15 mouse cellular contexts compared by ENCODE assay signal in genomic region chr1:152553912-152554547, GRCm38 (mm10).
DNase-seq lines count a peak whose midpoint lies in the region; ATAC-seq lines count a peak whose summit lies in the region.
"Had no signal": no experiment of that assay in that cellular context is flagged by ENCODE, and none has a peak within 500 bp of the region (broad histone marks: within the 10 kb centered on the region; RNA-seq: fewer than 3 reads in every experiment).

No protein-coding gene starts in this region.

- H3K36me3 ChIP-seq in embryonic facial prominence, embryonic 13.5 days, result peaks cover 16% of the 10 kb centered on the region
- H3K36me3 ChIP-seq in embryonic facial prominence, embryonic 10.5 days (replicated peaks), result peaks cover 58% of the 10 kb centered on the region
- peaks cover 11% of the 10 kb centered on the region; the same call in 1 of the 2 replicates for H3K36me3 ChIP-seq in limb, embryonic 15.5 days
- H3K36me3 ChIP-seq: lung, embryonic 15.5 days had no signal

- H3K4me1 ChIP-seq in embryonic facial prominence, embryonic 13.5 days, result peaks cover 61% of the 10 kb centered on the region
- peaks cover 36% of the 10 kb centered on the region for H3K4me1 ChIP-seq in embryonic facial prominence, embryonic 10.5 days
- peaks cover 60% of the 10 kb centered on the region for H3K4me1 ChIP-seq in limb, embryonic 15.5 days

- peak overlapping the region; percentile 49 for H3K27ac ChIP-seq in embryonic facial prominence, embryonic 13.5 days
- H3K27ac ChIP-seq in embryonic facial prominence, embryonic 10.5 days (replicated peaks), result no peak overlapping the region
- H3K27ac ChIP-seq in limb, embryonic 15.5 days, result peak overlapping the region; percentile 19; the same call in 1 of the 2 replicates
- H3K27ac ChIP-seq: forebrain, embryonic 15.5 days; lung, embryonic 15.5 days had no signal

- H3K4me2 ChIP-seq in embryonic facial prominence, embryonic 13.5 days, result no peak overlapping the region
- H3K4me2 ChIP-seq in limb, embryonic 15.5 days, result no peak overlapping the region
- H3K4me2 ChIP-seq: forebrain, embryonic 15.5 days; lung, embryonic 15.5 days had no signal

- H3K9ac ChIP-seq in embryonic facial prominence, embryonic 13.5 days, result no peak overlapping the region
- no peak overlapping the region for H3K9ac ChIP-seq in limb, embryonic 15.5 days
- H3K9ac ChIP-seq: forebrain, embryonic 15.5 days; lung, embryonic 15.5 days had no signal

- no peak overlapping the region for H3K4me3 ChIP-seq in embryonic facial prominence, embryonic 13.5 days
- H3K4me3 ChIP-seq in embryonic facial prominence, embryonic 10.5 days, result no peak overlapping the region
- no peak overlapping the region for H3K4me3 ChIP-seq in limb, embryonic 15.5 days
- H3K4me3 ChIP-seq: forebrain, embryonic 15.5 days; lung, embryonic 15.5 days had no signal

- H3K9me3 ChIP-seq in embryonic facial prominence, embryonic 13.5 days, result no peaks in the 10 kb centered on the region
- no peaks in the 10 kb centered on the region for H3K9me3 ChIP-seq in embryonic facial prominence, embryonic 10.5 days
- no peaks in the 10 kb centered on the region for H3K9me3 ChIP-seq in limb, embryonic 15.5 days
- H3K9me3 ChIP-seq: forebrain, embryonic 15.5 days; lung, embryonic 15.5 days had no signal

- 73% methylated on average over 15 of the region's 15 CpGs for WGBS in embryonic facial prominence, embryonic 13.5 days
- WGBS in embryonic facial prominence, embryonic 10.5 days, result 84% methylated on average over 15 of the region's 15 CpGs
- 62% methylated on average over 15 of the region's 15 CpGs for WGBS in limb, embryonic 15.5 days

- no peaks in the 10 kb centered on the region for H3K27me3 ChIP-seq in embryonic facial prominence, embryonic 13.5 days
- H3K27me3 ChIP-seq in embryonic facial prominence, embryonic 10.5 days (replicated peaks; ENCODE audit: low read depth, poor library complexity, severe bottlenecking), result no peaks in the 10 kb centered on the region
- H3K27me3 ChIP-seq in limb, embryonic 15.5 days, result no peaks in the 10 kb centered on the region
- H3K27me3 ChIP-seq: forebrain, embryonic 15.5 days; lung, embryonic 15.5 days had no signal

- ATAC-seq in embryonic facial prominence, embryonic 13.5 days (ENCODE audit: insufficient number of reproducible peaks, insufficient read depth, low FRiP score, low TSS enrichment, low read depth), result no peak
- ATAC-seq in granulocyte monocyte progenitor cell, adult 5-6 weeks (replicated peaks; ENCODE audit: poor library complexity, severe bottlenecking), result peak; percentile 74
- ATAC-seq in limb, embryonic 15.5 days (ENCODE audit: insufficient number of reproducible peaks, low FRiP score, low TSS enrichment, low read depth), result no peak
- ATAC-seq: forebrain, embryonic 15.5 days; intestine, embryonic 16.5 days had no signal

- DNase-seq in embryonic facial prominence, embryonic 10.5 days (ENCODE audit: low spot score), result no peak
- DNase-seq in layer of hippocampus, adult 9-11 months, result peak; percentile 55
- no peak for DNase-seq in layer of hippocampus, adult 8-10 months (ENCODE audit: low spot score in 2 of 2)
- no peak for DNase-seq in urinary bladder, postnatal 14 days (ENCODE audit: low spot score)
- DNase-seq in embryo, embryonic 10.5 days (ENCODE audit: low spot score), result no peak
- DNase-seq: adrenal gland, adult 8-10 months; cerebellum, adult 11-12 months; gastrocnemius, postnatal 14 days; right cerebral cortex, postnatal 4 days had no signal
